Mouse (Mus musculus) cortical plate, adult 2 months (tissue): ENCODE measurements around the gene Ankrd23.

ENCODE experiments used
- CTCF ChIP-seq: fragments of 200-500 bp; IDR thresholded peaks from 2 replicates; pipeline ENCODE4 v1.5.1; 2011; ENCODE audit warnings: mild to moderate bottlenecking, control low read depth, low read length; ENCODE audit not compliant: insufficient read depth; ENCODE audit errors: extremely low read depth
- POLR2A ChIP-seq: fragments of 200-500 bp; IDR thresholded peaks from 2 replicates; pipeline ENCODE4 v1.6.1; 2011; ENCODE audit warnings: mild to moderate bottlenecking, low read length, control low read depth; ENCODE audit not compliant: insufficient read depth; ENCODE audit errors: extremely low read depth

- TF ChIP-seq CTCF = no peak
- TF ChIP-seq POLR2A = no peak
Observed at GRCm38 (mm10) chr1:36579974-36580383, 43.3 kb upstream of the Ankrd23 start.
